Mouse (Mus musculus): ENCODE measurements around the gene Rbm14. TPM values are rescaled to one million over a fixed set of nuclear protein-coding genes. Genes with fewer than 3 reads are reported as not detected.
A peak's percentile ranks its signal among the peaks of the same experiment; 100 is the strongest.

The Rbm14 gene
- total RNA-seq (2021) (10 to 100 TPM; 37.9 to 45.9 TPM), polyA plus RNA-seq (2012; rRNA removed) (83.4 and 97.2 TPM in 2 replicates)
- long read RNA-seq, transcript Rbm14-201 (3 exons, 3,165 nt), result major isoform, 9 of 13 reads
- long read RNA-seq, partial matches to known transcripts, result 1 of 13 reads
- long read RNA-seq, other reads (novel, unspliced or antisense), result 1 of 13 reads

DNA sequence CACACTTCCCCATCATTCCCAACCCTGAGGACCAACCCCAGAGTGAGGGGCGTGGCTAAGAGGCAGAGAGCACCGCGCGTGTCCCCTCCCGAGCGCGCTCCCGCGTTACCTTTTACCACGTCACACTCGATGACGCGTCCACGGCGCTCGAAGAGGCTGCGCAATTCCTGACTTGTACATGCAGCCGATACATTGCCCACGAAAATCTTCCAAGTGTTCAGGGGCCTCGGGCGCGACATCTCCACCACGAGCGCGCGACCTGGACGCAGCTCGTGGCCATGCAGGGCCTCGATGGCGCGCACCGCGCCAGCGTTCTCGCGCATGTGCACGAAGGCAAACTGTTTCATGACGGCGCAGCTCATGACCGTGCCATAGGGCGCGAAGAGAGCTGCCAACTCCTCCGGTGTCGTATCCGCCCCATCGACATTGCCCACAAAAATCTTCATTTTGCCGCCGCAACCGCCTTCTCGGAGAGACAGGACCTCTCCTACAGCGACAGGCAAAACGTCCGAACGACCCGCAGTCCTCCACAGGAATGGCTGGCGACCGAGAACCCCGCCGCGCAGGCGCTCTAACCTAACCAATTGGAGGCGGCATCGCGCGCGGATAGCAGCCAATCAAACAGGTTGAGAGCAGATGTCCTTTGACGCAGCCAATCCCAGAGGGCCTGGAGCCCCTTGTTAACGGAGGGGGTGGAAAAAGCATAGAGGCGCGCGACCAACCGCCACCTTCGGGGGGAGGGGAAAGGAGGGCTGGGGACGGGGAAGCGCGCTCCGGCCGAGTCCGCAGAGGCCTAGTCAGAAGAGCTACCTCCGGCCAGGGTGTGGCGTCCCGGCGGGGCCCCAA, at the start of gene Rbm14, which contains the start of gene Gm21992:
Rbm14 (minus strand) TSS at position 572 of the 846 bp plus-strand sequence.
Gm21992 (minus strand) TSS at position 550 of the 846 bp plus-strand sequence.
- DNase-seq, result peak; percentile 99

- no peak for DNase-seq
Measured at GRCm38 (mm10) chr19:4859081-4859480, 47.6 kb upstream of the Rbm14 start.

GRCm38 (mm10) chr19:4855951-4856350, 44.5 kb upstream of the Rbm14 start:
- DNase-seq, result peak; percentile 76

- DNase-seq, result no peak
Measured at GRCm38 (mm10) chr19:4855470-4855820, 44.0 kb upstream of the Rbm14 start.

- DNase-seq, result peak; percentile 97
Measured at GRCm38 (mm10) chr19:4854552-4855469, 43.4 kb upstream of the Rbm14 start, which contains the start of gene Ctsf. Gene Ctsf (plus strand): TSS chr19:4855130.

GRCm38 (mm10) chr19:4850281-4850680, 38.8 kb upstream of the Rbm14 start:
- no peak for DNase-seq

DNA sequence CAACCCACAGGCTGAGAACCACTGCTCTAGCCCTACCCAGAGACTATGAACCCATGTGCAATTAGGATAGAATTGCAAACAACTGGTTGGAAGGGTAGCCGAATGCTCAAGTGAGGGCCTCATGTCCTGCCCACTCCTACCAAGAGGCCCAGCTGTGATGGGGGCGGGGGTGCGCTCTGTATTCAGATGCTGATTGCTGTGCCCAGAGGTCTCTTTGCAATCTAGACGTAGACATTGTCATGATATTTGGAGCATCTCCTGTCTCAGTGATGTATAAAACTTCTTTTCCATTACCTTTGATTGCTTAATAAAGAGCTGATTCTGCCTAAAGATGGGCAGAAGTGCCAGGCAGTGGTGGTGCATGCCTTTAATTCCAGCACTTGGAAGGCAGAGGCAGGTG, 38.4 kb upstream of the Rbm14 start:
- no peak for DNase-seq

DNA sequence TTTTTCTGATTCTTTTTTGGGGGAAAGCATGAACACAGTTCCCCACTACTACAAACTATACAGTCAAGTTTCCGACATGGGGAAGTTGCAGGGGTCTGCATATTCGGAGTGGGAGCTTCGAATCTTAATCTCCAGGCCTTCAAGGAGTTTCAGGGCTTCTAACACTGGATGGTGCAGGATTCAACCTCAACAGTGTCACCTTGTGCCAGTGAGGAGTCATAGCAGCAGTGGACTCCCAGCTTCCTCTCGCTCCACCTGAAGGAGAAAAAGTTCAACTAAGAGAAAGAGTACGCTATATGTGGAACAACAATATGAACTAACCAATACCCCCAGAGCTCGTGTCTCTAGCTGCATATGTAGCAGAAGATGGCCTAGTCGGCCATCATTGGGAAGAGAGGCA, 36.1 kb upstream of the Rbm14 start:
- DNase-seq, result peak; percentile 42

DNA sequence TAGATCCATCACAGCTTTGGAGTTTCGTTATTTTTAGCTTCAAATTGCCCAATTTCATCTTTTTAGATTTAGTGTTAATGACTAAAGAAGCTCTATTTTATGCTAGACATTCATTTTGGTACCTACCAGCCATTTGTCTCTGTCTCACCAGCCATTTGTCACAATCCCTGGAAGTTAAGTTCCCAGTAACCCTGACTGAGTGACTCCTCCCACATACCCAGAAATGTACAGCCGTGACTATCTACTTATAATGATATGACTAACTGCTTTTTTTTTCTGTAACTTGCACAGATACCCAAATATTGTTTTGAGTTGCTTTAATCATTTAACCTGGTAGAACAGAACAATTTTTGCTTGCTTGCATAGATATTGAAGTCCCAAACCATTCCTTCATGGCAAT, 34.4 kb upstream of the Rbm14 start:
- no peak for DNase-seq

DNA sequence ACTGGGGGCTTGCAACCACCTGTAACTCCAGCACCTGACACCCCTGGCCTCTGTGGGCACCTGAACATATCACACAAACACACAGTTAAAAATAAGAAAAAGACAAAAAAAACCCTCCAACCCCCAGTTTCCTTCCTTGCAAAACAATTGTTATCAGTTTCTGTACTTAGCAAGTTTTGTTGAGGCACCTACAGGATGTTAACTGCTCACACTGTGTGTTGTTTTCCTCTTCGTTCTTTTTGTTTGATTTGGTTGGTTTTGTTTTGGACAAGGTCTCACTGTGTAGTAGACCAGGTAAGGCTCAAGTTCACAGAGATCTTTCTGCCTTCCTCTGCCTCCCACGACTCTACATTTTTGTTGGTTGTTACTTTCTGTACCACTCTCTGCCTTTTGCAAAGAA, 31.2 kb upstream of the Rbm14 start:
- DNase-seq, result no peak

GRCm38 (mm10) chr19:4840848-4841247, 29.4 kb upstream of the Rbm14 start:
- no peak for DNase-seq

- DNase-seq, result peak; percentile 98
Measured at GRCm38 (mm10) chr19:4839149-4839548, 27.7 kb upstream of the Rbm14 start, which contains the start of the genes Ccs and Ccdc87. Gene Ccs (minus strand): TSS chr19:4839332. Gene Ccdc87 (plus strand): TSS chr19:4839366.

DNA sequence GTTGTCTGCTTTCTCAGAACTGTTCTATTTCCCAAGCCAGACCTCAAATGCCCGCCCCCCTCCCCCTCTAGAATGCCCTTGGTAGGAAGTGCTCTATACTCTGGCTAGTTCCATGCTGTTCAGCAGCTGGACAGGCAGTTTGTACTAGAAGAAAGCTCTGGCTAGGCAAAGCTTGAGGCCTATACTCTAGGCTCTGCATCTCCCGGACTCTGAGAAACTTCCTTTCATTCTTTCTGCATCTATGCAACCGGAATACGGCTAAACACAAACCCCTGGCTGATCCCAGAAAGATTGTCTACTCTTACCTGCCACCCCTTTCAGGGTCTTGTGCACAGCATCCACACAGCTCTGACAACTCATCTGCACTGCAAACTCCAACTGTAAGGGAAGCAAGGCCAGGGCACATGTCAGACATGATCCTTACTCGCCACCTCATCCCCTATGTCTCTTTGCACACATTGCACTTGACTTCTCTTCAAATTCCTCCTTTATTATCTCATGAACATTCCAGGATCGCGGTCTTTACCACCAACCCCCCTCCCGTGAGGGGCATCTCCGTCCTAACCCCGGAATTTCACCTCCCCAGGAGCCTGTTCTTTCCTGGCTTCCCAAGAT, 27.2 kb upstream of the Rbm14 start:
- DNase-seq, result peak; percentile 39

DNA sequence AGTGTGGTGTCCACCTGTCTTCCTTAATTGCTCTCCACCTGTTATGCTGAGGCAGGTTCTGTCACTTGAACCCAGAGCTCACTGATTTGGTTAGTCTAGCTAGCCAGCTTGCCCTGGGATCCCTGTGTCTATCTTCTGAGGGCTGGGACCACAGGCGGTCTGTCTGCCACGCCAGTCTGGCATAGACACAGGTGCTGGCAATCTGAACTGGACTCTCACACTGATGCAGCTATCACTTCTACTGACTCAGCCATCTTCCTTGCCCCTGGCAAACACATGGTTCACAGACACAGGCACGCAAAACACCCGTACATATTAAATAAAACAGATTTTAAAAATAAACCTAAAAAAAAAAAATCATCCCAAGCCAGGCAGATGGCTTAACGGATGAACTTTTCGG, 25.6 kb upstream of the Rbm14 start:
- DNase-seq, result no peak

DNA sequence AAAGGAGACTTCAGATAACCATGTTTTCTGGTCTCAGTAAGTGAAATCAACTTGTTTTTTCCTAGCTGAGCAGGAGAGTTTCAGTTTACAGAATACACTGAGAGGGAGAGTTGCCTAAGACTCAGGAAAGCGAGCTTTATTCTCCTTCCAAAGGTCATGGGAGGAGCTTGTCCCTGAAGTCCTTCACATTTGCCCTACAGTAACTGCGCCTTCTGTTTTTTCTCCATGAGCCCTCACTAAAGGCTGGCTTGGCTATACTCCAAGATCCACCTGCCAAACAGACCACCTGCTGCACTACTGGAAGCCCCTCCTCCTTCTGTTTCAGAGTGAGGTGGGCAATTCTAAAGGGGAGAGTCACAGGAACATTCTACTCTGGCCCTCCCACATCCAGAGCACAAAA, 24.7 kb upstream of the Rbm14 start:
- DNase-seq, result peak; percentile 59

GRCm38 (mm10) chr19:4833977-4834376, 22.5 kb upstream of the Rbm14 start:
- DNase-seq, result peak; percentile 74

DNA sequence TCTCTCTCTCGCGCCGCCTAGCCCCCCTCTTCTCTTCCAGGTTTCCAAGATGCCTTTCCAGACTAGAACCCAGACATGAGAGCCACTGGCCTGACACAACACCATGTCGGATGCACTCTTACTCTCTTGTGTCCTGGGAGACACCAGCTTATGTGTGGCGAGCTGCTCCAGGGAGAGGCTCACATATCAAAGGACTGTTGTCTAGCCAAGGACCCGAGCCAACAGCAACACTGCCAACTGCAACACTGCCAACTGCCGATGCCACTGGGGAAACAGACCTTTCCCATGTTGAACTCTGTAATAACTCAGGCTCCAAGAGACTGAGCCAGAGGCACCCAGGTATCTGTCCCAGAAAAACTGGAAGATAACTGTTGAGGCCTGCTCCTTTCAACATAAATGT, 17.7 kb upstream of the Rbm14 start:
- peak; percentile 85 for DNase-seq

DNA sequence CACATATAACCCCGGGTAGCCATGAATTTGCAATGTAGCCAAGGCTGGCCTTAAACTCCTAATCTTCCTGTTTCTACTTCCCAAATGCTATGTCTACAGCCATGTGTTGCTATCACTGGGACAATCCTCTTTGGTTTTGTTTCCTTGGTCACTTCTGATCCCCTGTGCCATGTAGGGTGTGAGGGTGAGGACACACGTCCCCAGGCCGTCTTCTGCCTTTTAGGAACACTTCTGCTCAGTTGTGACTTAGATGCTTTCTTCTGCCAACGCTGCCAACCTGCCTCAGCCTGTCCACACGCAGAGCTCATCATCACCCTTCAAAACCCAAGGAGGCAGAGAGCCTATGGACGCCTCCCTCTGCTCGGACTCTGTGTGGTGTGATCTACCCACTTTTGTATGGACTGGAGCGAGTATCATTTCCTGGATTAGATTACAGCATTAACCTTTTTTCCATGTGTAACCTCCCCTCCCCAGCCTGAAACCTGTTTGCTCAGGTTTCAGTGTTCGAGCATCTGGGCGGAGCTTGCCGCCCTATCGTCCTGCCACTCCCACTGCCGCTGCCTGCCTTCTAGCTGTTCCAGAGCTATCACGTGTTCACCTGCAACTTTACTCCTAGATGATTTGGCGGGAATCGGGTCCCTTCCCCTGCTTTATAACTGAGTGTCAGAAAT, 17.1 kb upstream of the Rbm14 start:
- no peak for DNase-seq

GRCm38 (mm10) chr19:4820678-4821303, 9.4 kb upstream of the Rbm14 start:
- peak; percentile 81 for DNase-seq

GRCm38 (mm10) chr19:4817182-4817835, 5.9 kb upstream of the Rbm14 start:
- no peak for DNase-seq

Measured in adrenal gland, adult 2 months (tissue).